Mouse (Mus musculus) brain, adult 2 months (tissue): ENCODE measurements around the gene Pcna.
"Not testable (repeated sequence)": the region's sequence is repeated elsewhere in the genome, so short reads cannot be mapped to it uniquely, and the experiment has no call there.

Experiments
- DNase-seq: peaks from one replicate; pipeline ENCODE4 v3.0.0; 2011; ENCODE audit warnings: low read depth, low spot score

Gene Pcna

GRCm38 (mm10) chr2:132252542-132253528 is at the start of gene Pcna:
Pcna (minus strand) TSS chr2:132253314.
- DNase-seq: peak; percentile 99

- DNase-seq: no peak
Measured at GRCm38 (mm10) chr2:132301436-132301835, 48.3 kb upstream of the Pcna start.

- DNase-seq: no peak
Measured at GRCm38 (mm10) chr2:132298250-132298649, 45.1 kb upstream of the Pcna start.

GRCm38 (mm10) chr2:132293694-132294450 is 40.8 kb upstream of the Pcna start:
- no peak for DNase-seq

GRCm38 (mm10) chr2:132292083-132292482 is 39.0 kb upstream of the Pcna start:
- peak; percentile 92 for DNase-seq

- DNase-seq: peak; percentile 42
Measured at GRCm38 (mm10) chr2:132291265-132291664, 38.2 kb upstream of the Pcna start.

GRCm38 (mm10) chr2:132290808-132291207 is 37.7 kb upstream of the Pcna start:
- DNase-seq: peak; percentile 45

GRCm38 (mm10) chr2:132289213-132289612 is 36.1 kb upstream of the Pcna start:
- not testable (repeated sequence) for DNase-seq

- peak; percentile 81 for DNase-seq
Measured at GRCm38 (mm10) chr2:132286376-132287076, 33.4 kb upstream of the Pcna start.

- not testable (repeated sequence) for DNase-seq
Measured at GRCm38 (mm10) chr2:132285722-132286121, 32.6 kb upstream of the Pcna start.

GRCm38 (mm10) chr2:132284492-132285139 is 31.5 kb upstream of the Pcna start:
- DNase-seq: no peak

GRCm38 (mm10) chr2:132283236-132284070 is 30.3 kb upstream of the Pcna start:
- no peak for DNase-seq

GRCm38 (mm10) chr2:132282453-132283174 is 29.5 kb upstream of the Pcna start:
- DNase-seq: no peak

GRCm38 (mm10) chr2:132281560-132282452 is 28.7 kb upstream of the Pcna start:
- DNase-seq: no peak

GRCm38 (mm10) chr2:132280518-132281120 is 27.5 kb upstream of the Pcna start:
- DNase-seq: peak; percentile 73

- DNase-seq: no peak
Measured at GRCm38 (mm10) chr2:132279978-132280377, 26.9 kb upstream of the Pcna start.

- no peak for DNase-seq
Measured at GRCm38 (mm10) chr2:132279336-132279882, 26.3 kb upstream of the Pcna start.
